Comparison of ENCODE assay signal across 30 mouse cellular contexts in the genomic region with DNA sequence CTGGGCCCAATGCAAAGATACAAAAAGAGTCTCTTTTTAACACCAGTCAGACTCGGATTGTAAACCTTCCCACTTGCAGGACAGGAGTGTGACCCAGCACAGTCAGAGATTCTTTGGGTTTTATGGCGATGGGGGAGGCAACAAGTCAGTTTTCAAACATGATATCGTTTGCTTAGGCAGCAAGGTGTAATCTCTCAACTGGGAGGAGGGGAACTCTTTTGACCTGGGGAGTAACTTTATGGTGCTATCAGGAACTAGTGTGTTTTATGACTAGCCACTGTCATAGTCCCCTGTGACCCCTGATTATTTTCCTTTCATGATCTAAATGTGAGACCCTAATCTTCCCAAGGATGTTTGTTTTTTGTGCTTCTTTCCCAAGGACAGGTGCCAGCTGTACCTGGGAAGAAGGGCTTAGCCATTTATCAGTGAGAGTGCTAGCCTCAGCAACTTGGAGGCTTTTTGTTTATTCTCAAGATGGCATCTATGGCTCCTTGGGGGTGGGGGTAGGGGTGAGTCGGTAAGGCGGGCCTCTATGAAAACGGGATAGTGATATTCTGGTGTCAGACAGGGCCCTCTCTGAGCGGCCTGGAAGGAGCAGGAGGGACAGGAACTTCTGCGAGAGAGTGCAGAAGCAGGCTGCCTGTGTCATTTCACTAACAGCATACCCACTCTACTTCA. TPM values are rescaled to one million over a fixed set of nuclear protein-coding genes. Genes with fewer than 3 reads are reported as not detected.
DNase-seq lines count a peak whose midpoint lies in the region; ATAC-seq lines count a peak whose summit lies in the region.
"Had no signal": no experiment of that assay in that cellular context is flagged by ENCODE, and none has a peak within 500 bp of the region (broad histone marks: within the 10 kb centered on the region; RNA-seq: fewer than 3 reads in every experiment).

No protein-coding gene starts in this region.

- no peak overlapping the region for H3K4me3 ChIP-seq in heart, embryonic 11.5 days (ENCODE audit: low read depth, low read length)
- no peak overlapping the region for H3K4me3 ChIP-seq in heart, embryonic 12.5 days
- H3K4me3 ChIP-seq in intestine, embryonic 16.5 days (ENCODE audit: low read length): no peak overlapping the region
- no peak overlapping the region for H3K4me3 ChIP-seq in hindbrain, embryonic 16.5 days (ENCODE audit: low read length)
- H3K4me3 ChIP-seq: embryonic facial prominence, embryonic 10.5 days; embryonic facial prominence, embryonic 12.5 days; forebrain, embryonic 13.5 days; forebrain, embryonic 15.5 days had no signal

- ATAC-seq in heart, embryonic 11.5 days (replicated peaks; ENCODE audit: insufficient number of reproducible peaks, low FRiP score, low TSS enrichment): no peak
- no peak for ATAC-seq in heart, embryonic 12.5 days (ENCODE audit: insufficient number of reproducible peaks, low FRiP score)
- peak; percentile 92 for ATAC-seq in intestine, embryonic 16.5 days
- no peak for ATAC-seq in hindbrain, embryonic 16.5 days
- ATAC-seq: activated CD4-positive, CD25-positive, alpha-beta regulatory T cell, adult 4 months; CD4-positive, CD25-positive, alpha-beta regulatory T cell, adult 4 months; forebrain, embryonic 13.5 days; forebrain, embryonic 15.5 days; Patski had no signal

- H3K9me3 ChIP-seq in heart, embryonic 11.5 days (replicated peaks; ENCODE audit: control insufficient read depth, low read length): no peaks in the 10 kb centered on the region
- H3K9me3 ChIP-seq in heart, embryonic 12.5 days (replicated peaks): no peaks in the 10 kb centered on the region
- H3K9me3 ChIP-seq in intestine, embryonic 16.5 days (ENCODE audit: control insufficient read depth, low read length): no peaks in the 10 kb centered on the region
- H3K9me3 ChIP-seq in hindbrain, embryonic 16.5 days (ENCODE audit: control insufficient read depth, low read length): no peaks in the 10 kb centered on the region
- H3K9me3 ChIP-seq: embryonic facial prominence, embryonic 10.5 days; embryonic facial prominence, embryonic 12.5 days; forebrain, embryonic 13.5 days; forebrain, embryonic 15.5 days; G1E had no signal

- peak; percentile 11 for DNase-seq in large intestine, adult 2 months (ENCODE audit: low read depth, low spot score)
- DNase-seq in kidney, adult 11 months: no peak
- no peak for DNase-seq in adrenal gland, adult 2 months
- DNase-seq: adrenal gland, postnatal 10 days; adrenal gland, postnatal 25 days; B cell, adult 2 months; cerebellum, adult 11 months; cerebellum, adult 18-20 months; cerebellum, adult 8-10 months; cerebellum, adult 9-11 months; cerebellum, postnatal 14 days; cerebellum, postnatal 36 days had no signal

- no peak overlapping the region for H3K4me2 ChIP-seq in heart, embryonic 11.5 days
- no peak overlapping the region for H3K4me2 ChIP-seq in heart, embryonic 12.5 days
- no peak overlapping the region for H3K4me2 ChIP-seq in intestine, embryonic 16.5 days (ENCODE audit: low read depth, low read length)
- H3K4me2 ChIP-seq in hindbrain, embryonic 16.5 days (ENCODE audit: low read length): no peak overlapping the region
- H3K4me2 ChIP-seq: embryonic facial prominence, embryonic 12.5 days; forebrain, embryonic 13.5 days; forebrain, embryonic 15.5 days had no signal

- peaks cover 41% of the 10 kb centered on the region for H3K36me3 ChIP-seq in heart, embryonic 11.5 days (ENCODE audit: control insufficient read depth, insufficient read depth, low read length)
- H3K36me3 ChIP-seq in heart, embryonic 12.5 days: peaks cover 69% of the 10 kb centered on the region
- H3K36me3 ChIP-seq in intestine, embryonic 16.5 days (ENCODE audit: control insufficient read depth, insufficient read depth, low read length): peaks cover 30% of the 10 kb centered on the region
- peaks cover 42% of the 10 kb centered on the region for H3K36me3 ChIP-seq in hindbrain, embryonic 16.5 days (ENCODE audit: control insufficient read depth, insufficient read depth, low read length)

- no peaks in the 10 kb centered on the region for H3K27me3 ChIP-seq in heart, embryonic 11.5 days (ENCODE audit: control insufficient read depth, insufficient read depth, low read length)
- no peaks in the 10 kb centered on the region for H3K27me3 ChIP-seq in heart, embryonic 12.5 days (replicated peaks)
- no peaks in the 10 kb centered on the region for H3K27me3 ChIP-seq in intestine, embryonic 16.5 days (replicated peaks; ENCODE audit: control insufficient read depth, insufficient read depth, low read length)
- H3K27me3 ChIP-seq in hindbrain, embryonic 16.5 days (replicated peaks; ENCODE audit: control insufficient read depth, insufficient read depth, low read length): no peaks in the 10 kb centered on the region
- H3K27me3 ChIP-seq: CH12.LX; embryonic facial prominence, embryonic 12.5 days; forebrain, embryonic 13.5 days; forebrain, embryonic 15.5 days; Patski had no signal

- WGBS in heart, embryonic 11.5 days (ENCODE audit: insufficient replicate concordance): 75% methylated on average over 8 of the region's 8 CpGs
- 72% methylated on average over 8 of the region's 8 CpGs for WGBS in heart, embryonic 12.5 days
- WGBS in intestine, embryonic 16.5 days: 46% methylated on average over 8 of the region's 8 CpGs
- 32% methylated on average over 8 of the region's 8 CpGs for WGBS in large intestine, adult 2 months
- WGBS in hindbrain, embryonic 16.5 days: 86% methylated on average over 8 of the region's 8 CpGs

- H3K4me1 ChIP-seq in heart, embryonic 11.5 days (ENCODE audit: control insufficient read depth, insufficient read depth, low read length): no peaks in the 10 kb centered on the region
- no peaks in the 10 kb centered on the region for H3K4me1 ChIP-seq in heart, embryonic 12.5 days (replicated peaks)
- H3K4me1 ChIP-seq in intestine, embryonic 16.5 days (ENCODE audit: control insufficient read depth, insufficient read depth, low read length): no peaks in the 10 kb centered on the region; the same call in 1 of the 2 replicates
- no peaks in the 10 kb centered on the region for H3K4me1 ChIP-seq in hindbrain, embryonic 16.5 days (ENCODE audit: control insufficient read depth, insufficient read depth, low read depth, low read length)
- H3K4me1 ChIP-seq: embryonic facial prominence, embryonic 10.5 days; embryonic facial prominence, embryonic 12.5 days; forebrain, embryonic 13.5 days; forebrain, embryonic 15.5 days had no signal

- H3K9ac ChIP-seq in heart, embryonic 11.5 days (ENCODE audit: low read depth, low read length): no peak overlapping the region
- no peak overlapping the region for H3K9ac ChIP-seq in heart, embryonic 12.5 days
- no peak overlapping the region for H3K9ac ChIP-seq in intestine, embryonic 16.5 days (ENCODE audit: low read depth, low read length)
- no peak overlapping the region for H3K9ac ChIP-seq in hindbrain, embryonic 16.5 days (ENCODE audit: low read depth, low read length)
- H3K9ac ChIP-seq: embryonic facial prominence, embryonic 12.5 days; forebrain, embryonic 13.5 days; forebrain, embryonic 15.5 days had no signal

- 0 out of 2 replicates have a peak overlapping the region, but pooled peaks have one; percentile 29 for H3K27ac ChIP-seq in heart, embryonic 11.5 days (ENCODE audit: low read depth, low read length)
- no peak overlapping the region for H3K27ac ChIP-seq in heart, embryonic 12.5 days (ENCODE audit: poor library complexity, severe bottlenecking)
- H3K27ac ChIP-seq in intestine, embryonic 16.5 days (ENCODE audit: low read length): no peak overlapping the region
- no peak overlapping the region for H3K27ac ChIP-seq in hindbrain, embryonic 16.5 days (ENCODE audit: low read depth, low read length)
- H3K27ac ChIP-seq: embryonic facial prominence, embryonic 10.5 days; embryonic facial prominence, embryonic 12.5 days; forebrain, embryonic 13.5 days; forebrain, embryonic 15.5 days had no signal

RNA-seq across cellular contexts. Expression of a gene that starts 39.8 kb away (rescaled TPM):
- 84.2 and 109 TPM in 2 replicates for polyA plus RNA-seq in heart, embryonic 11.5 days (2014; fragmentation: Nextera tagmentation; extraction: Ambion mirVana)
- polyA plus RNA-seq in heart, embryonic 12.5 days (2016; fragmentation: Nextera tagmentation; extraction: Ambion mirVana): 90.9 and 96.7 TPM in 2 replicates
- polyA plus RNA-seq in intestine, embryonic 16.5 days (2015; fragmentation: Nextera tagmentation; extraction: Ambion mirVana): 87.1 and 112 TPM in 2 replicates
- polyA plus RNA-seq in large intestine, adult 2 months (2012; rRNA removed): 16.4 and 27.5 TPM in 2 replicates
- 104 and 117 TPM in 2 replicates for polyA plus RNA-seq in hindbrain, embryonic 16.5 days (2015; fragmentation: Nextera tagmentation; extraction: Ambion mirVana)
- 100 to 1,000 TPM in 1 of 2 experiments, 10 to 100 TPM in 1; 92.4 to 229 TPM for total RNA-seq in adrenal gland, adult 2 months (2021)
- 27.8 and 43.9 TPM in 2 replicates for polyA plus RNA-seq in adrenal gland, adult 2 months (2012; rRNA removed)

RNA-seq across cellular contexts. Expression of a gene that starts 42.5 kb away (rescaled TPM):
- polyA plus RNA-seq in heart, embryonic 11.5 days (2014; fragmentation: Nextera tagmentation; extraction: Ambion mirVana): not detected in 2 replicates
- not detected in 2 replicates for polyA plus RNA-seq in heart, embryonic 12.5 days (2016; fragmentation: Nextera tagmentation; extraction: Ambion mirVana)
- not detected in 2 replicates for polyA plus RNA-seq in intestine, embryonic 16.5 days (2015; fragmentation: Nextera tagmentation; extraction: Ambion mirVana)
- polyA plus RNA-seq in large intestine, adult 2 months (2012; rRNA removed): not detected in 2 replicates
- polyA plus RNA-seq in hindbrain, embryonic 16.5 days (2015; fragmentation: Nextera tagmentation; extraction: Ambion mirVana): not detected in 2 replicates
- total RNA-seq in adrenal gland, adult 2 months (2021): not detected
- polyA plus RNA-seq in adrenal gland, adult 2 months (2012; rRNA removed): not detected in 2 replicates
- total RNA-seq: adrenal gland, adult 18-20 months; adrenal gland, postnatal 10 days; adrenal gland, postnatal 25 days; adrenal gland, postnatal 4 days; CH12.LX; common myeloid progenitor, adult 5-6 weeks; G1E had no signal
- polyA plus RNA-seq: activated CD4-positive, CD25-positive, alpha-beta regulatory T cell, adult 4 months; CD4-positive, CD25-positive, alpha-beta regulatory T cell, adult 4 months; embryonic facial prominence, embryonic 10.5 days; embryonic facial prominence, embryonic 12.5 days; embryonic facial prominence, embryonic 14.5 days; forebrain, embryonic 11.5 days; forebrain, embryonic 13.5 days; forebrain, embryonic 15.5 days; G1E; Patski had no signal
